Mouse (Mus musculus): ENCODE results near the gene Chac2. TPM values are rescaled to one million over a fixed set of nuclear protein-coding genes. Genes with fewer than 3 reads are reported as not detected.

Chac2 gene
- polyA plus RNA-seq, 1 experiment from 2014 or later, result 12.6 TPM

DNA sequence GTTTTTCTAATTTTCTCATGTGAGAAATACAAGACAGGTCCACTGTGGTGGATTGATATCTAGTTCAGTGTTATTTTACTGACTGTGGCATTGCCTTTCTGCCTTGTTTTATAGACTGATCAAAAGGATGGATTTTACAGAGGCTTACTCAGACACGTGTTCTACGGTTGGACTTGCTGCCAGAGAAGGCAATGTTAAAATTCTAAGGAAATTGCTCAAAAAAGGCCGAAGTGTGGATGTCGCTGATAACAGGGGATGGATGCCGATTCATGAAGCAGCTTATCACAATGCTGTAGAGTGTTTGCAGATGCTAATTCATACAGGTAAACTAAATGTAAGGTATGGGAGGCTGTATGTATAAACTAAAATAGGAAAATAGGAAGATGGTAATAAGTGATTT is 12.0 kb upstream of the Chac2 start:
- DNase-seq, result no peak
- Histone ChIP-seq H3K9ac (no peak overlapping the region), H3K27me3 (ENCODE audit: insufficient read depth, low read length) (no peaks in the 10 kb centered on the region), H3K4me3 (ENCODE audit: low read depth, low read length) (no peak overlapping the region), H3K36me3 (ENCODE audit: insufficient read depth) (no peaks in the 10 kb centered on the region), H3K4me2 (no peak overlapping the region), H3K27ac (ENCODE audit: low read depth) (no peak overlapping the region), H3K4me1 (ENCODE audit: insufficient read depth) (no peaks in the 10 kb centered on the region), H3K9me3 (ENCODE audit: low read depth, low read length) (no peaks in the 10 kb centered on the region)
- ATAC-seq (ENCODE audit: insufficient read depth), result no peak
- WGBS, result 76% methylated on average over 5 of the region's 5 CpGs
- TF ChIP-seq CTCF (IDR thresholded peaks at IDR 0.05; ENCODE audit: low read depth), result no peak

DNA sequence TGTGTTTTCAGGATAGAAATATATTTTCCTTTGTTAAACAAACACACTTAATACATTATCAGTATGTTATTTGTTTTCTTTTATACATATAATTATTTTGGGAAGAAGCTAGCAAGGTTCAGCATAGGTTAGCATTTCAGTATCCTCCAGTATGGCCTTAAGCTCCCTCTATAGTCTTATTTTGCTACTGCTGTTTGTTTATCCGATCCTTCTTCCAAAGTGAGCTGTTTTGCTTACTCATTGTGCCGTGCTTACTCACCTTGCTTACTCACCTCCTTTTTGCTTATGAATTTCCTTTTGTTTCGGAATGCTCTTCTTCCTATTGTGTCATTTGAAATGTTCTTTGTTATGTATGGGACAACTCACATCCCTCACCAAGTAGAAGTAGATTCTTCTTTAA is 10.5 kb upstream of the Chac2 start:
- H3K27me3 ChIP-seq (ENCODE audit: insufficient read depth, low read length), result no peaks in the 10 kb centered on the region
- TF ChIP-seq CTCF (IDR thresholded peaks at IDR 0.05; ENCODE audit: low read depth), result no peak
- no peak for DNase-seq
- 89% methylated on average over 3 of the region's 3 CpGs for WGBS
- H3K4me3 ChIP-seq (ENCODE audit: low read depth, low read length), result no peak overlapping the region
- H3K36me3 ChIP-seq (ENCODE audit: insufficient read depth), result no peaks in the 10 kb centered on the region
- no peak overlapping the region for H3K9ac ChIP-seq
- ATAC-seq (ENCODE audit: insufficient read depth), result no peak
- H3K4me2 ChIP-seq, result no peak overlapping the region
- no peaks in the 10 kb centered on the region for H3K9me3 ChIP-seq (ENCODE audit: low read depth, low read length)
- no peak overlapping the region for H3K27ac ChIP-seq (ENCODE audit: low read depth)
- no peaks in the 10 kb centered on the region for H3K4me1 ChIP-seq (ENCODE audit: insufficient read depth)

DNA sequence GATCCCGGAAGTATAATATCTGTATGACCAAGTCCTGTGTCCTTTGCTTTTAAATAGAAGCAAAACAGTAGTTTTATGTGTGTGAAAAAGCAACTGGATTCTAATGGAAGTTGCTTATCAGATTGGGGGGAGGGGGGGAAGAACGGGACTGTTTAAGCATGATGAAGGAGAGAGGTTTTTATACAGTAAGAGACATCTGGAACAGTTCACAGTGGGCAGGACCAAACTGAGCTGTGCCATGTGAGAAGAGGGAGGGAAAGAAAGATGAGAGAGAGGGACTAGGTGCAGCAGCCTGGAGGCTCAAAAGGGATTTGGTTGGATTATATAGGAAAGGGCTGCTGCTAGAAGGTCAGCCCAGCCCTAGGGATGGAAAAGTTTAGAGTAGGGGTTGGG is 471 bp upstream of the Chac2 start:
- DNase-seq, result no peak
- TF ChIP-seq CTCF (IDR thresholded peaks at IDR 0.05; ENCODE audit: low read depth), result no peak
- H3K4me1 ChIP-seq (ENCODE audit: insufficient read depth), result no peaks in the 10 kb centered on the region
- peak; percentile 75 for ATAC-seq (ENCODE audit: insufficient read depth)
- H3K36me3 ChIP-seq (ENCODE audit: insufficient read depth), result no peaks in the 10 kb centered on the region
- 2% methylated on average over 2 of the region's 2 CpGs for WGBS
- H3K4me2 ChIP-seq, result peak overlapping the region; percentile 76
- peak overlapping the region; percentile 56 for H3K4me3 ChIP-seq (ENCODE audit: low read depth, low read length)
- peak overlapping the region; percentile 61; the same call in 1 of the 2 replicates for H3K27ac ChIP-seq (ENCODE audit: low read depth)
- H3K27me3 ChIP-seq (ENCODE audit: insufficient read depth, low read length), result no peaks in the 10 kb centered on the region
- H3K9me3 ChIP-seq (ENCODE audit: low read depth, low read length), result no peaks in the 10 kb centered on the region
- peak overlapping the region; percentile 35 for H3K9ac ChIP-seq

DNA sequence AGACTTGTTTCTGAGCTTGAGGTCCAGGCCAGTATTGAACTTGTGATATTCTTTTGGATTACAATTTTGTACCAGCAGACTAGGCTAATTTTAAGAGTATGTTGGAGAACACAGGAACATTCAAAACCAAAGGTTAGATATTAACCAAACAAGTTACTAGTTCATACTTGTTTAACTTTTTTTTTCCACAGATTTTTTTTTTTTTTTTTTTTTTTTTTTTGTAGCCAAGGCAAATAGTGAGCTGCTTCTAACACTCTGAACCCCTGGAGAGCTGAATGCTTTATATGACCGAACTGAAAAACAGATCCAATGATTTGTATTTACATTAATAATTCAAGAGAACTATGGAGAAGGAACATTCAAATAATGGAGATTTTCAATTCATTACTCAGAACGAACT is 913 bp downstream of the Chac2 start:
- WGBS, result 45% methylated on average over 2 of the region's 2 CpGs

DNA sequence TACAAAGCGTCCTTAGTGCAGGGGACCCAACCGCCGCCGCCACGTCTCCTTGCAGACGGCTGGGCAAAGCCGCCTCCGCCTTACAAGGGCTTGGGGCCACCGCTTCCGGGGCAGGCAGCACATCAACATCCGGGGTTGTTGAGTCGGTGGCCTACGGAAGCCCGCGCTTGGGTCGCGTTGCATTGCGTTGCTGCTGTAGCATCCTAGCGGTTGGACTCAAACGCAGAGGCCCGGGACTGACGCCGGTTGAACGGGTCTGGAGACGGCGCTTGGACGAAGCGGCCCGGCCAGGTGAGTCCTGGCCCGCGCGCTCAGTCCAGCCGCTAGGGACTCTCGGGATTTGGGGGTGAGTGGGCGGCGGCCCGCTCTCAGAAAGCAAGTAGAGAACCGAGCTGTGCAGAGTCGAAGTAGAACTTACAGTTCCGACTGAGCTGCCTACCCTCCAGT is 31.8 kb downstream of the Chac2 start, which contains the start of gene Erlec1:
Gene Erlec1 (minus strand): TSS at position 57 of the 447 bp plus-strand sequence.
- TF ChIP-seq CTCF (IDR thresholded peaks at IDR 0.05; ENCODE audit: low read depth), result peak; percentile 25; the same call in 1 of the 2 replicates

More for the DNA sequence above, 913 bp downstream of the Chac2 start:
- Histone ChIP-seq H3K9ac (no peak overlapping the region), H3K27ac (ENCODE audit: low read depth) (no peak overlapping the region), H3K9me3 (ENCODE audit: low read depth, low read length) (no peaks in the 10 kb centered on the region), H3K27me3 (ENCODE audit: insufficient read depth, low read length) (no peaks in the 10 kb centered on the region), H3K4me1 (ENCODE audit: insufficient read depth) (no peaks in the 10 kb centered on the region), H3K4me2 (peak overlapping the region; percentile 76), H3K36me3 (ENCODE audit: insufficient read depth) (no peaks in the 10 kb centered on the region), H3K4me3 (ENCODE audit: low read depth, low read length) (peak overlapping the region; percentile 56)
- DNase-seq (no peak), ATAC-seq (ENCODE audit: insufficient read depth) (no peak)
- TF ChIP-seq CTCF (IDR thresholded peaks at IDR 0.05; ENCODE audit: low read depth), result no peak

DNA sequence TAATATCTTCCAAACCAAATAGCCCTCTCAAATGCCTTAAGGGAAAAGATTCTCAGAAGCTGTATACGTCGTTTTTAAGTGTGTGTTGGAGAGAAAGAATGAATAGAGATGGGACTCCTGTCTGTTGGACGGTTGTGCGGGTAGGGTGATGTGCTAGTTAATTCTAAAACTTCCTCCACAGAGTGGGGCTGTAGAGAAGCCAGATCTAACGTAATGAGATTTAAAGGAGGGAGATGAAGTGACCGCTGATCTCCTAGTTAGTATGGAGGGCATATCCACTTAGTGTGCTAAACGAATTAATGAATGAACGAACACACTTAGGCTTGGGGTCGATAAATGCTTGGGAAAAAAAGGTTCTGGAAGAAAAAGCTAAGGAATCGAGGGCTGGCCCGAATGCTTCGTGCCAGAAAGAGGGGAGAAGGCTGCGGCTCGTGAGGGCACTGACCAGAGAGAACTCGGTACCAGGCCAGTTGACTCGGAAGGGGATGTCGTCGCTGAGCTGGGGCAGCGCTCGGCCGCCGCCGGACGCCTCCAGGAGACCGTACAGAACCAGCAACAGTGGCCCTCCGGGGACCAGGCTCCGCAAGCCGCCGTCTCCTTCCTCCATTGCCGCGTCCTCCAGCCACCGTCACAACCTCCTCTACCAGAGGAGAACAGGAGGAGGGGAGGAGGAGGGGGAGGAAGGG is 32.5 kb downstream of the Chac2 start:
- ATAC-seq (ENCODE audit: insufficient read depth), result peak; percentile 89
- no peaks in the 10 kb centered on the region; the same call in 1 of the 2 replicates for H3K9me3 ChIP-seq (ENCODE audit: low read depth, low read length)
- 1% methylated on average over 32 of the region's 32 CpGs for WGBS

More for the DNA sequence above, 31.8 kb downstream of the Chac2 start, which contains the start of gene Erlec1:
- Histone ChIP-seq H3K9ac (peak within 1 kb of the TSS; percentile 84), H3K27me3 (ENCODE audit: insufficient read depth, low read length) (no peaks in the 10 kb centered on the region), H3K9me3 (ENCODE audit: low read depth, low read length) (no peaks in the 10 kb centered on the region; the same call in 1 of the 2 replicates), H3K4me2 (peak within 1 kb of the TSS; percentile 77), H3K4me3 (ENCODE audit: low read depth, low read length) (peak within 1 kb of the TSS; percentile 76), H3K36me3 (ENCODE audit: insufficient read depth) (peaks cover 23% of the 10 kb centered on the region), H3K4me1 (ENCODE audit: insufficient read depth) (no peaks in the 10 kb centered on the region; the same call in 1 of the 2 replicates), H3K27ac (ENCODE audit: low read depth) (peak within 1 kb of the TSS; percentile 81)
- DNase-seq (peak; percentile 95), ATAC-seq (ENCODE audit: insufficient read depth) (peak; percentile 99)
- WGBS, result under 1% methylated on average over 40 of the region's 40 CpGs

DNA sequence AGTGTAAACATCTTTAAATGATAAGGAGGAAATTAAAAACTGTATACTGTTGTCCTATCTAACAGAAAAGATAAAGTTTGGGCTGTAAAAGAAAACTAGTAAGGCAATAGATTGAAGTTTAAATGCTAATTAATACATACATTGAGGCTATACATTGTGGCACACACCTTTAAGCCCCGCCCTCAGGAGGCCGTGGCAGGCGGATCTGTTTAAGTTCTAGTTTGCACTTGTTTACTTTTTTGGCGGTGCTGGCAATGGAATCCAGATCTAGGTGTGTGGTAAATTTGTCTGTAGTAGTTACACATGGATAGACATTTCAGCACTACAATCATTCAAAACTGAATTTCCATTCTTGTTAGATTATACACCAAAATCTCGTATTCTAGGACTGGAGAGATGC is 33.3 kb downstream of the Chac2 start:
- DNase-seq (peak; percentile 5), ATAC-seq (ENCODE audit: insufficient read depth) (no peak)
- peak overlapping the region; percentile 58 for H3K4me2 ChIP-seq
- H3K9me3 ChIP-seq (ENCODE audit: low read depth, low read length), result no peaks in the 10 kb centered on the region; the same call in 1 of the 2 replicates
- WGBS, result 39% methylated on average over 5 of the region's 5 CpGs
- H3K36me3 ChIP-seq (ENCODE audit: insufficient read depth), result peaks cover 36% of the 10 kb centered on the region
- no peaks in the 10 kb centered on the region for H3K27me3 ChIP-seq (ENCODE audit: insufficient read depth, low read length)
- peak overlapping the region; percentile 76 for H3K4me3 ChIP-seq (ENCODE audit: low read depth, low read length)
- no peak for TF ChIP-seq CTCF (IDR thresholded peaks at IDR 0.05; ENCODE audit: low read depth)
- H3K9ac ChIP-seq, result 0 out of 2 replicates have a peak overlapping the region, but pooled peaks have one; percentile 84
- no peaks in the 10 kb centered on the region; the same call in 1 of the 2 replicates for H3K4me1 ChIP-seq (ENCODE audit: insufficient read depth)
- no peak overlapping the region for H3K27ac ChIP-seq (ENCODE audit: low read depth)

More for the DNA sequence above, 32.5 kb downstream of the Chac2 start:
- Histone ChIP-seq H3K9ac (peak overlapping the region; percentile 84), H3K4me3 (ENCODE audit: low read depth, low read length) (peak overlapping the region; percentile 76), H3K4me2 (peak overlapping the region; percentile 58), H3K27me3 (ENCODE audit: insufficient read depth, low read length) (no peaks in the 10 kb centered on the region), H3K4me1 (ENCODE audit: insufficient read depth) (no peaks in the 10 kb centered on the region; the same call in 1 of the 2 replicates), H3K27ac (ENCODE audit: low read depth) (peak overlapping the region; percentile 81; the same call in 1 of the 2 replicates), H3K36me3 (ENCODE audit: insufficient read depth) (peaks cover 30% of the 10 kb centered on the region)
- TF ChIP-seq CTCF (IDR thresholded peaks at IDR 0.05; ENCODE audit: low read depth), result peak; percentile 5; the same call in 1 of the 2 replicates
- peak; percentile 58 for DNase-seq
